Mouse (Mus musculus) midbrain, embryonic 14.5 days (tissue): ENCODE measurements at regions not wholly inside any gene's neighbourhood (a gene's known extent, or its start where the extent isn't known, plus 50 kb on each side); places are given as distances from the start of the nearest gene placed in this dataset.

Source experiments
- ATAC-seq: fragments of 200-750 bp; cut with Nextera tagmentation; 2 replicates; pipeline ENCODE4 v1.8.0; 2017; ENCODE audit warnings: moderate number of reproducible peaks, moderate library complexity; ENCODE audit not compliant: low FRiP score, low TSS enrichment
- DNase-seq: peaks from one replicate; pipeline ENCODE4 v3.0.0-alpha.2; 2015
- H3K27ac ChIP-seq: fragments of 300-500 bp; sonication (generic); replicated peaks from 2 replicates; pipeline ENCODE4 v1.5.1; 2014; ENCODE audit warnings: mild to moderate bottlenecking, low read depth, low read length, moderate library complexity
- H3K27me3 ChIP-seq: fragments of 300-500 bp; sonication (generic); 2 replicates; pipeline ENCODE4 v1.6.1; 2014; ENCODE audit warnings: low read length, control low read depth, mixed read lengths; ENCODE audit not compliant: control insufficient read depth, insufficient read depth
- H3K36me3 ChIP-seq: fragments of 300-500 bp; sonication (generic); 2 replicates; pipeline ENCODE4 v1.6.1; 2014; ENCODE audit warnings: low read length, control low read depth; ENCODE audit not compliant: control insufficient read depth, insufficient read depth
- H3K4me1 ChIP-seq: fragments of 300-500 bp; sonication (generic); 2 replicates; pipeline ENCODE4 v1.6.1; 2014; ENCODE audit warnings: mild to moderate bottlenecking, antibody characterized with exemption, low read length, control low read depth; ENCODE audit not compliant: control insufficient read depth, insufficient read depth
- H3K4me2 ChIP-seq: fragments of 300-500 bp; sonication (generic); 2 replicates; pipeline ENCODE4 v1.6.1; 2014; ENCODE audit warnings: mild to moderate bottlenecking, low read length, moderate library complexity
- H3K4me3 ChIP-seq: fragments of 300-500 bp; sonication (generic); replicated peaks from 2 replicates; pipeline ENCODE4 v1.5.1; 2014; ENCODE audit warnings: low read depth, low read length
- H3K9ac ChIP-seq: fragments of 300-500 bp; sonication (generic); replicated peaks from 2 replicates; pipeline ENCODE4 v1.6.1; 2014; ENCODE audit warnings: mild to moderate bottlenecking, low read length, moderate library complexity
- H3K9me3 ChIP-seq: fragments of 300-500 bp; sonication (generic); 2 replicates; pipeline ENCODE4 v1.6.1; 2016; ENCODE audit warnings: low read length, control low read depth, mixed read lengths; ENCODE audit not compliant: control insufficient read depth
- WGBS: fragments of 180-500 bp; shearing (Covaris S2); extraction: QIAGEN DNeasy Blood & Tissue Kit; methylation state at CpG from one replicate; pipeline ENCODE4 v1.1.7; 2014; 5-methylcytosine and 5-hydroxymethylcytosine counted together

- Histone ChIP-seq H3K4me2 (no peak overlapping the region), H3K9me3 (no peaks in the 10 kb centered on the region), H3K36me3 (no peaks in the 10 kb centered on the region), H3K27ac (no peak overlapping the region), H3K27me3 (no peaks in the 10 kb centered on the region), H3K4me1 (no peaks in the 10 kb centered on the region), H3K9ac (no peak overlapping the region), H3K4me3 (no peak overlapping the region)
- ATAC-seq (no peak), DNase-seq (no peak)
- 88% methylated on average over 6 of the region's 6 CpGs for WGBS
These were observed 156.4 kb downstream of the Zfp36l2 start for GRCm38 (mm10) chr17:84031381-84031780.

GRCm38 (mm10) chr17:84030699-84031098 is 157.0 kb downstream of the Zfp36l2 start:
- H3K9me3 ChIP-seq: no peaks in the 10 kb centered on the region
- H3K4me3 ChIP-seq: no peak overlapping the region
- no peak overlapping the region for H3K27ac ChIP-seq
- H3K4me1 ChIP-seq: 0 out of 2 replicates have a peak, but pooled peaks cover 4% of the 10 kb centered on the region
- H3K36me3 ChIP-seq: no peaks in the 10 kb centered on the region
- no peak overlapping the region for H3K4me2 ChIP-seq
- H3K9ac ChIP-seq: no peak overlapping the region
- DNase-seq (no peak), ATAC-seq (no peak)
- no peaks in the 10 kb centered on the region for H3K27me3 ChIP-seq
- 84% methylated on average over 5 of the region's 5 CpGs for WGBS

- Histone ChIP-seq H3K4me2 (peak overlapping the region; percentile 47), H3K4me3 (no peak overlapping the region), H3K27me3 (no peaks in the 10 kb centered on the region), H3K27ac (no peak overlapping the region), H3K9ac (no peak overlapping the region; the same call in 1 of the 2 replicates), H3K4me1 (0 out of 2 replicates have a peak, but pooled peaks cover 4% of the 10 kb centered on the region), H3K36me3 (no peaks in the 10 kb centered on the region), H3K9me3 (no peaks in the 10 kb centered on the region)
- WGBS: 20% methylated on average over 27 of the region's 27 CpGs
- DNase-seq (peak; percentile 90), ATAC-seq (peak; percentile 80)
These were observed 159.4 kb downstream of the Zfp36l2 start for GRCm38 (mm10) chr17:84028157-84028970.

- no peak overlapping the region for H3K9ac ChIP-seq
- H3K27me3 ChIP-seq: no peaks in the 10 kb centered on the region
- no peaks in the 10 kb centered on the region for H3K36me3 ChIP-seq
- DNase-seq: no peak
- 50% methylated on average over 9 of the region's 9 CpGs for WGBS
- no peaks in the 10 kb centered on the region for H3K9me3 ChIP-seq
- 0 out of 2 replicates have a peak, but pooled peaks cover 4% of the 10 kb centered on the region for H3K4me1 ChIP-seq
- no peak overlapping the region for H3K27ac ChIP-seq
- no peak overlapping the region for H3K4me3 ChIP-seq
- no peak overlapping the region for H3K4me2 ChIP-seq
- ATAC-seq: no peak
These were observed 160.5 kb downstream of the Zfp36l2 start for GRCm38 (mm10) chr17:84027275-84027674.

GRCm38 (mm10) chr17:84026110-84026509 is 161.6 kb downstream of the Zfp36l2 start:
- H3K4me2 ChIP-seq: no peak overlapping the region
- H3K4me1 ChIP-seq: 0 out of 2 replicates have a peak, but pooled peaks cover 4% of the 10 kb centered on the region
- DNase-seq (peak; percentile 42), ATAC-seq (no peak)
- no peak overlapping the region for H3K4me3 ChIP-seq
- no peak overlapping the region for H3K27ac ChIP-seq
- H3K27me3 ChIP-seq: no peaks in the 10 kb centered on the region
- no peak overlapping the region for H3K9ac ChIP-seq
- 22% methylated on average over 8 of the region's 9 CpGs for WGBS
- no peaks in the 10 kb centered on the region for H3K36me3 ChIP-seq
- no peaks in the 10 kb centered on the region for H3K9me3 ChIP-seq

GRCm38 (mm10) chr17:84022358-84022757 is 165.4 kb downstream of the Zfp36l2 start:
- WGBS: 87% methylated on average over 7 of the region's 7 CpGs
- no peak overlapping the region for H3K4me3 ChIP-seq
- H3K36me3 ChIP-seq: no peaks in the 10 kb centered on the region
- no peak overlapping the region for H3K4me2 ChIP-seq
- H3K9ac ChIP-seq: no peak overlapping the region
- H3K4me1 ChIP-seq: 0 out of 2 replicates have a peak, but pooled peaks cover 4% of the 10 kb centered on the region
- H3K9me3 ChIP-seq: no peaks in the 10 kb centered on the region
- no peak for ATAC-seq
- no peak for DNase-seq
- no peaks in the 10 kb centered on the region for H3K27me3 ChIP-seq
- H3K27ac ChIP-seq: no peak overlapping the region

GRCm38 (mm10) chr17:84018817-84019216 is 168.9 kb downstream of the Zfp36l2 start:
- no peak for DNase-seq
- Histone ChIP-seq H3K4me1 (no peaks in the 10 kb centered on the region), H3K9ac (no peak overlapping the region), H3K4me3 (no peak overlapping the region), H3K36me3 (no peaks in the 10 kb centered on the region), H3K27me3 (no peaks in the 10 kb centered on the region), H3K27ac (no peak overlapping the region), H3K9me3 (no peaks in the 10 kb centered on the region), H3K4me2 (no peak overlapping the region)
- 81% methylated on average over 1 of the region's 1 CpGs for WGBS
- ATAC-seq: no peak

- DNase-seq: no peak
These were observed 169.9 kb downstream of the Zfp36l2 start for GRCm38 (mm10) chr17:84017891-84018290.

More at GRCm38 (mm10) chr17:84017891-84018290, 169.9 kb downstream of the Zfp36l2 start:
- ATAC-seq: no peak
- no peak overlapping the region for H3K4me3 ChIP-seq
- no peaks in the 10 kb centered on the region for H3K36me3 ChIP-seq
- no peak overlapping the region for H3K4me2 ChIP-seq
- H3K4me1 ChIP-seq: no peaks in the 10 kb centered on the region
- no peaks in the 10 kb centered on the region for H3K27me3 ChIP-seq
- H3K9ac ChIP-seq: no peak overlapping the region
- H3K9me3 ChIP-seq: no peaks in the 10 kb centered on the region
- no peak overlapping the region for H3K27ac ChIP-seq
- WGBS: 73% methylated on average over 4 of the region's 4 CpGs
